Comparison of ENCODE assay signal across 8 mouse cellular contexts in genomic region chr19:7217162-7217925, GRCm38 (mm10). TPM values are rescaled to one million over a fixed set of nuclear protein-coding genes. Genes with fewer than 3 reads are reported as not detected.
A peak's percentile ranks its signal among the peaks of the same experiment; 100 is the strongest.
DNase-seq lines count a peak whose midpoint lies in the region; ATAC-seq and TF ChIP-seq lines count a peak whose summit lies in the region.

Gene Cox8a, minus strand, starts transcription at chr19:7217616.

- H3K27me3 ChIP-seq in forebrain, embryonic 10.5 days (ENCODE audit: poor library complexity, severe bottlenecking), result no peaks in the 10 kb centered on the region
- H3K27me3 ChIP-seq in heart, embryonic 15.5 days, result no peaks in the 10 kb centered on the region
- H3K27me3 ChIP-seq in liver, embryonic 14.5 days (ENCODE audit: control insufficient read depth, insufficient read depth, low read length), result no peaks in the 10 kb centered on the region
- H3K27me3 ChIP-seq in neural tube, embryonic 11.5 days (ENCODE audit: control insufficient read depth, insufficient read depth, low read length), result no peaks in the 10 kb centered on the region
- H3K27me3 ChIP-seq in stomach, postnatal 0 days (ENCODE audit: control insufficient read depth, insufficient read depth, low read length), result no peaks in the 10 kb centered on the region

- H3K36me3 ChIP-seq in forebrain, embryonic 10.5 days (replicated peaks), result peaks cover 45% of the 10 kb centered on the region
- H3K36me3 ChIP-seq in heart, embryonic 15.5 days, result peaks cover 30% of the 10 kb centered on the region
- H3K36me3 ChIP-seq in liver, embryonic 14.5 days (replicated peaks; ENCODE audit: control insufficient read depth, insufficient read depth, low read depth), result peaks cover 21% of the 10 kb centered on the region
- peaks cover 10% of the 10 kb centered on the region for H3K36me3 ChIP-seq in neural tube, embryonic 11.5 days (ENCODE audit: control insufficient read depth, insufficient read depth, low read length)
- peaks cover 5% of the 10 kb centered on the region; the same call in 1 of the 2 replicates for H3K36me3 ChIP-seq in stomach, postnatal 0 days (ENCODE audit: control insufficient read depth, insufficient read depth, low read length)

- TF ChIP-seq EP300 in liver, embryonic 14.5 days (IDR thresholded peaks at IDR 0.05; ENCODE audit: low read depth), result no peak
- no peak for TF ChIP-seq EP300 in stomach, postnatal 0 days (optimal IDR thresholded peaks at IDR 0.05)

- peak; percentile 96 for ATAC-seq in heart, embryonic 15.5 days (replicated peaks; ENCODE audit: insufficient number of reproducible peaks, insufficient read depth, low FRiP score, low read depth)
- ATAC-seq in liver, embryonic 14.5 days (ENCODE audit: insufficient read depth), result peak; percentile 97
- peak; percentile 97 for ATAC-seq in neural tube, embryonic 11.5 days (ENCODE audit: insufficient read depth, low FRiP score, low TSS enrichment)
- ATAC-seq in stomach, postnatal 0 days (ENCODE audit: low FRiP score, low TSS enrichment), result peak; percentile 97

- TF ChIP-seq CTCF in liver, embryonic 14.5 days (IDR thresholded peaks at IDR 0.05; ENCODE audit: low read depth), result no peak
- TF ChIP-seq CTCF in stomach, postnatal 0 days (IDR thresholded peaks at IDR 0.05; ENCODE audit: low read depth), result 0 out of 2 replicates have a peak, but pooled peaks have one; percentile 7

- peak within 1 kb of the TSS; percentile 78 for H3K4me2 ChIP-seq in heart, embryonic 15.5 days
- H3K4me2 ChIP-seq in liver, embryonic 14.5 days (ENCODE audit: low read depth), result peak within 1 kb of the TSS; percentile 93
- peak within 1 kb of the TSS; percentile 87 for H3K4me2 ChIP-seq in neural tube, embryonic 11.5 days (ENCODE audit: low read depth)
- peak within 1 kb of the TSS; percentile 66 for H3K4me2 ChIP-seq in stomach, postnatal 0 days (replicated peaks; ENCODE audit: low read depth)

- under 1% methylated on average over 50 of the region's 50 CpGs for WGBS in forebrain, embryonic 10.5 days
- under 1% methylated on average over 50 of the region's 50 CpGs for WGBS in heart, embryonic 15.5 days
- WGBS in liver, embryonic 14.5 days (ENCODE audit: insufficient replicate concordance), result 0% methylated on average over 50 of the region's 50 CpGs
- WGBS in neural tube, embryonic 11.5 days, result under 1% methylated on average over 50 of the region's 50 CpGs
- under 1% methylated on average over 50 of the region's 50 CpGs for WGBS in stomach, postnatal 0 days

- H3K27ac ChIP-seq in forebrain, embryonic 10.5 days, result peak within 1 kb of the TSS; percentile 92
- H3K27ac ChIP-seq in heart, embryonic 15.5 days, result peak within 1 kb of the TSS; percentile 93
- peak within 1 kb of the TSS; percentile 67 for H3K27ac ChIP-seq in liver, embryonic 14.5 days
- H3K27ac ChIP-seq in neural tube, embryonic 11.5 days (ENCODE audit: low read depth, low read length), result peak within 1 kb of the TSS; percentile 65
- peak within 1 kb of the TSS; percentile 92 for H3K27ac ChIP-seq in stomach, postnatal 0 days (replicated peaks)

- peaks cover 38% of the 10 kb centered on the region for H3K4me1 ChIP-seq in forebrain, embryonic 10.5 days
- peaks cover 34% of the 10 kb centered on the region for H3K4me1 ChIP-seq in heart, embryonic 15.5 days (replicated peaks)
- H3K4me1 ChIP-seq in liver, embryonic 14.5 days (replicated peaks; ENCODE audit: control insufficient read depth in 2 of 2, insufficient read depth in 2 of 2, low read length in 1 of 2), result peaks cover 23 to 25% of the 10 kb centered on the region in 2 experiments
- peaks cover 7% of the 10 kb centered on the region for H3K4me1 ChIP-seq in neural tube, embryonic 11.5 days (ENCODE audit: control insufficient read depth, insufficient read depth, low read length)
- 0 out of 2 replicates have a peak, but pooled peaks cover 3% of the 10 kb centered on the region for H3K4me1 ChIP-seq in stomach, postnatal 0 days (replicated peaks; ENCODE audit: control insufficient read depth, insufficient read depth)

- H3K9ac ChIP-seq in heart, embryonic 15.5 days, result peak within 1 kb of the TSS; percentile 84
- peak within 1 kb of the TSS; percentile 87 for H3K9ac ChIP-seq in liver, embryonic 14.5 days (replicated peaks)
- H3K9ac ChIP-seq in neural tube, embryonic 11.5 days (ENCODE audit: low read length), result peak within 1 kb of the TSS; percentile 74
- peak within 1 kb of the TSS; percentile 90 for H3K9ac ChIP-seq in stomach, postnatal 0 days (ENCODE audit: low read length)

- H3K9me3 ChIP-seq in forebrain, embryonic 10.5 days, result peaks cover 6% of the 10 kb centered on the region; the same call in 1 of the 2 replicates
- no peaks in the 10 kb centered on the region for H3K9me3 ChIP-seq in heart, embryonic 15.5 days (replicated peaks)
- no peaks in the 10 kb centered on the region for H3K9me3 ChIP-seq in liver, embryonic 14.5 days (ENCODE audit: control insufficient read depth, low read length)
- no peaks in the 10 kb centered on the region for H3K9me3 ChIP-seq in neural tube, embryonic 11.5 days (ENCODE audit: control insufficient read depth, low read length)
- H3K9me3 ChIP-seq in stomach, postnatal 0 days (ENCODE audit: control insufficient read depth, low read length), result no peaks in the 10 kb centered on the region

- DNase-seq in CD8-positive naive resting alpha-beta T cell, adult 2 months (ENCODE audit: low read depth in 2 of 2, low spot score in 2 of 2), result peak; percentile 89 to 90
- peak; percentile 97 for DNase-seq in c-Kit-positive CD71-negative TER-119-negative erythroid progenitor cells, embryonic 14.5 days (ENCODE audit: low read depth)
- peak; percentile 99 for DNase-seq in forebrain, embryonic 10.5 days (ENCODE audit: extremely low spot score, low spot score)
- DNase-seq in kidney, postnatal 25 days, result peak; percentile 97 to 99
- peak; percentile 97 to 98 (median 97) for DNase-seq in liver, embryonic 14.5 days (ENCODE audit: low read depth in 3 of 3, low spot score in 3 of 3)
- DNase-seq in neural tube, embryonic 11.5 days (ENCODE audit: low spot score), result peak; percentile 96
- DNase-seq in stomach, postnatal 0 days (ENCODE audit: low spot score), result peak; percentile 98

- peak within 1 kb of the TSS; percentile 91 for H3K4me3 ChIP-seq in forebrain, embryonic 10.5 days
- H3K4me3 ChIP-seq in heart, embryonic 15.5 days, result peak within 1 kb of the TSS; percentile 77
- peak within 1 kb of the TSS; percentile 65 to 97 for H3K4me3 ChIP-seq in liver, embryonic 14.5 days (ENCODE audit: insufficient read depth in 1 of 2, low read depth in 2 of 2, low read length in 2 of 2)
- H3K4me3 ChIP-seq in neural tube, embryonic 11.5 days (ENCODE audit: low read depth, low read length), result peak within 1 kb of the TSS; percentile 83
- H3K4me3 ChIP-seq in stomach, postnatal 0 days (ENCODE audit: low read depth, low read length), result peak within 1 kb of the TSS; percentile 87

RNA-seq across cellular contexts. Expression of gene Cox8a, which starts in this region (rescaled TPM):
- 862 and 888 TPM in 2 replicates for polyA plus RNA-seq in forebrain, embryonic 10.5 days (2016; fragmentation: Nextera tagmentation; extraction: Ambion mirVana)
- polyA plus RNA-seq in heart, embryonic 15.5 days (2015; fragmentation: Nextera tagmentation; extraction: Ambion mirVana), result 1,507 and 2,028 TPM in 2 replicates
- polyA plus RNA-seq in liver, embryonic 14.5 days (2012; rRNA removed), result 282 and 547 TPM in 2 replicates
- polyA plus RNA-seq in liver, embryonic 14.5 days (2014; fragmentation: Nextera tagmentation; extraction: Ambion mirVana), result 803 and 809 TPM in 2 replicates
- 706 and 761 TPM in 2 replicates for polyA plus RNA-seq in neural tube, embryonic 11.5 days (2014; fragmentation: Nextera tagmentation; extraction: Ambion mirVana)
- polyA plus RNA-seq in stomach, postnatal 0 days (2015; fragmentation: Nextera tagmentation; extraction: Ambion mirVana), result 1,651 and 1,766 TPM in 2 replicates

Comparison
In these comparisons a context has a peak if more than half of its experiments do, and no peak if none do; other contexts are left out.
1. Peak in every context shown above with its lines: DNase-seq, ATAC-seq, H3K4me3 ChIP-seq and H3K27ac ChIP-seq.